Mouse (Mus musculus) stomach, postnatal 0 days (tissue): ENCODE measurements around the gene Zswim1.

Experiments
- CTCF ChIP-seq: IDR thresholded peaks from 2 replicates; pipeline ENCODE4 v1.5.1; 2016; ENCODE audit warnings: antibody characterized with exemption, low read depth, mild to moderate bottlenecking, moderate library complexity
- EP300 ChIP-seq: optimal IDR thresholded peaks from 2 replicates; pipeline ENCODE3; 2016; ENCODE audit warnings: antibody characterized with exemption

GRCm38 (mm10) chr2:164805332-164805718 lies 17.2 kb upstream of the Zswim1 start:
- TF ChIP-seq CTCF (no peak), EP300 (no peak)
